Mouse (Mus musculus): ENCODE measurements at regions not wholly inside any gene's neighbourhood (a gene's known extent, or its start where the extent isn't known, plus 50 kb on each side); places are given as distances from the start of the nearest gene placed in this dataset.

DNA sequence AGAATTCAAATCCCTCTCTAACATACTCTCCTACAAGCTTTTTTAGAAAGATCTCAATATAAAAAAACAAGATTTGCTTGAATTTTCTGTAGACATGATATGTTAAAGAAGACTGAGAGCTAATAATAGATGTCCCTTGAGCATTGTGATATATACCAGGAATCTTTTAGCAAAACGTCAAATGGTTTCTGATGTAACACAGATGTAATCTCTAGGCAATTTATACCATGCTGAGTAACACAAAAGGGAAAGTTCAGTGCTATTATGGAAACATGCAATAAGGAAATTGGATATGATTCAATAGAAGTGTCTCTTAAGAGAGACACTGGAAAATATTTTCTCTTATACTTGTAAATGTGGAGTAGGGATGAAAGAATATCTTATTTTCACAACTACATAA is 434.8 kb upstream of the Fsip2 start:
- no peak overlapping the region for H3K4me2 ChIP-seq
- H3K27ac ChIP-seq (replicated peaks): no peak overlapping the region
- H3K9ac ChIP-seq: no peak overlapping the region
- H3K4me1 ChIP-seq (replicated peaks): no peaks in the 10 kb centered on the region
- H3K9me3 ChIP-seq: no peaks in the 10 kb centered on the region
- no peak for ATAC-seq (ENCODE audit: low FRiP score, low read depth)
- H3K4me3 ChIP-seq: no peak overlapping the region
- no peaks in the 10 kb centered on the region for H3K27me3 ChIP-seq
- no peaks in the 10 kb centered on the region for H3K36me3 ChIP-seq
- WGBS: 11% methylated on average over 1 of the region's 1 CpGs

DNA sequence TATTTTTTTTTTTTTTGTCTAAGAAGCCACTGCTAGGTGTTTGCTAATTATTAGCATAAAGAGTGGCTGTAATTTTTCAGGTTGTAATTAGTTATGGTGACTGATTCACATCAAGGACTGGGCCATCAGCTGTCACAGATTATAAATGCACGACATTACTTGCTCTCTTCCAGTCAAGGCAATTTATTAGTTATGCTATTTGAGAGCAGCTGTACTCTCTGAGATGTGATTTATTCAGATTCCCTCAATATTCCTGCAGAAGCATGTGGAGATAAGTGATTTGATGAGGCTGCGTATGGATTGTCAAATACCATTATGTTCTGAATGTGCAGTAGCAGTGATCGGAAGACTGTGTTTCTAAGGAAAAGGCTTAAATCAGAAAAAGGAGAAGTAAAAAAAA is 428.3 kb upstream of the Fsip2 start:
- H3K4me3 ChIP-seq: no peak overlapping the region
- H3K4me2 ChIP-seq: no peak overlapping the region
- no peaks in the 10 kb centered on the region for H3K27me3 ChIP-seq
- H3K36me3 ChIP-seq: no peaks in the 10 kb centered on the region
- no peaks in the 10 kb centered on the region for H3K9me3 ChIP-seq
- no peak overlapping the region for H3K9ac ChIP-seq
- ATAC-seq (ENCODE audit: low FRiP score, low read depth): 0 out of 2 replicates have a peak, but pooled peaks have one; percentile 48
- 50% methylated on average over 3 of the region's 3 CpGs for WGBS
- H3K4me1 ChIP-seq (replicated peaks): no peaks in the 10 kb centered on the region
- no peak overlapping the region for H3K27ac ChIP-seq (replicated peaks)

DNA sequence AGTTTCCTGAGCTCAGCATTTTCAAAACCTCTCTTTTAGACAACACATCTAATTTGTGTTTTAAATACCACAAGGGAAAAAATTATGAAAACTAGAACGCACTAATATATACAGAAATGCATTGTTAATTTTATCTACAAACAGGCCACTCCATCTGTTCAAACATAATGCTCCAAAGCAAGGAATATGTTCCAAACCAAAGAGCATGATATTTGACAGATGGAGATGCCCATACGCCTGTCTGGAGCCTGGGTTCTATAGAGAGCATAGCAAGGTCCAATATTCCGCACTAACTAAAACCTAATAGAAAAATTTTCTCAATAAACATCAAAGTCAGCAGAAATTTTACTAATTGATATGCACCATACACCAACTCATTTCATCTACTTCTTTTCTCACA is 423.5 kb upstream of the Fsip2 start:
- no peaks in the 10 kb centered on the region for H3K4me1 ChIP-seq (replicated peaks)
- no peaks in the 10 kb centered on the region for H3K27me3 ChIP-seq
- no peak overlapping the region for H3K4me2 ChIP-seq
- H3K27ac ChIP-seq (replicated peaks): no peak overlapping the region
- H3K36me3 ChIP-seq: no peaks in the 10 kb centered on the region
- H3K9me3 ChIP-seq: no peaks in the 10 kb centered on the region
- no peak for ATAC-seq (ENCODE audit: low FRiP score, low read depth)
- no peak overlapping the region for H3K4me3 ChIP-seq
- 74% methylated on average over 3 of the region's 3 CpGs for whole genome bisulfite sequencing
- no peak overlapping the region for H3K9ac ChIP-seq

DNA sequence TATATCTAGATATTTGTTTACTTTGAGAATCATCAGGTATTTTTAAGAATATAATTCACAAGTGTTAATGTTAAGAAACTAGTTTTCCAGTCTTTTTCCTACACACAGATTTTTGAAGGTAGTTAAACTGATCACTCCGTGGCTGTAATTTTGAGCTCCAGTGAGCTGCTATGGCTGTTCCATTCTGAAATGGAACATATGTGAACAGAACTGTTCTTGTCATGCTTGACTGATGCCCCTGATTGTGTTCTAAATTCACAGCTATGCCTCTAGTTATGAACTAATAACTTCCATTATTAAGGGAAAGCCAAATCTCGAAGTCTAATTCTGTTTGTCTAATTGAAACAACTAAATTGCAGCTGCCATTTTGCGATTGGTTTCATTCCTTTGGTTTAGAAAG is 404.5 kb upstream of the Fsip2 start:
- H3K27me3 ChIP-seq: no peaks in the 10 kb centered on the region
- no peaks in the 10 kb centered on the region for H3K36me3 ChIP-seq
- no peak overlapping the region for H3K4me3 ChIP-seq
- WGBS: 55% methylated on average over 3 of the region's 3 CpGs
- no peak overlapping the region for H3K4me2 ChIP-seq
- no peaks in the 10 kb centered on the region for H3K9me3 ChIP-seq
- no peaks in the 10 kb centered on the region for H3K4me1 ChIP-seq (replicated peaks)
- ATAC-seq (ENCODE audit: low FRiP score, low read depth): no peak
- H3K27ac ChIP-seq (replicated peaks): no peak overlapping the region
- H3K9ac ChIP-seq: no peak overlapping the region

DNA sequence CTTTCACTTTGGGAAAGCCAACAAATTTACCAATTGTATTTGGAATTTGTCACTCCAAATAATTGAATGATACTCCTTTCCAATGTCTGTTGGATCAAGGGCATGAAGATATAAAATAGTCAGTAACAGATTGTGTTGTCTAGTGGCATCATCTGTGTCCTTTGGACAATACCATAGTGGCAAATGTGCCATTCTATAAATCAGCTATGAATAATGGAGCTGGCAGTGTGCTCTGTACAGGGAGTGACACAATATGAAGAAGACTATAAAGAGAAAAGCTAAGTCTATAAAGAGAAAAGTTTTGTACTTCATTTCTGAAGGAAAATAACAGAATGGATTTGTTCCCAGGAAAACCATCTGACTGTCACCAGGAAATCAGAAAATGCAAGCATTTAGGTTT is 402.8 kb upstream of the Fsip2 start:
- no peaks in the 10 kb centered on the region for H3K27me3 ChIP-seq
- no peaks in the 10 kb centered on the region for H3K36me3 ChIP-seq
- no peaks in the 10 kb centered on the region for H3K9me3 ChIP-seq
- H3K4me3 ChIP-seq: no peak overlapping the region
- H3K27ac ChIP-seq (replicated peaks): no peak overlapping the region
- no peak overlapping the region for H3K4me2 ChIP-seq
- H3K4me1 ChIP-seq (replicated peaks): no peaks in the 10 kb centered on the region
- no peak overlapping the region for H3K9ac ChIP-seq
- no peak for ATAC-seq (ENCODE audit: low FRiP score, low read depth)

DNA sequence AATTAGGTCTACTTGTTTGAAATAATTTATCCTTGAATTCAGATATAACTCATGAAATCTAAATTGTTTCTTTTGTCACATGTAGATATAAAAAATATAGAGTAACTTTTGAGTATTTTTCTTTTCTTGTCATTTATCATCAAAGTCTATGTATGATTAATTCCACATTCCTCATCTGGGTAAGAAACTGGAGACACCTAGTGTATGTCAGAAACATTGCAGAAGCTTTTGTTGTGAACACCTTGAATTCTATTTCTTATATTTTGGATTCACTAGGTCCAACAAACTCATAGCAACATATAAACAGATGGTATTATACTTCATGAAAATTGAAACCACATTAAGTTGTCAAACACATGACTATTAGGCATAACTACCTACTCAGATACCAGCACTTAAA is 373.1 kb upstream of the Fsip2 start:
- no peak overlapping the region for H3K27ac ChIP-seq (replicated peaks)
- no peaks in the 10 kb centered on the region for H3K36me3 ChIP-seq
- no peaks in the 10 kb centered on the region for H3K9me3 ChIP-seq
- H3K4me2 ChIP-seq: no peak overlapping the region
- ATAC-seq (ENCODE audit: low FRiP score, low read depth): no peak
- H3K4me1 ChIP-seq (replicated peaks): no peaks in the 10 kb centered on the region
- H3K9ac ChIP-seq: no peak overlapping the region
- no peak overlapping the region for H3K4me3 ChIP-seq
- H3K27me3 ChIP-seq: no peaks in the 10 kb centered on the region

DNA sequence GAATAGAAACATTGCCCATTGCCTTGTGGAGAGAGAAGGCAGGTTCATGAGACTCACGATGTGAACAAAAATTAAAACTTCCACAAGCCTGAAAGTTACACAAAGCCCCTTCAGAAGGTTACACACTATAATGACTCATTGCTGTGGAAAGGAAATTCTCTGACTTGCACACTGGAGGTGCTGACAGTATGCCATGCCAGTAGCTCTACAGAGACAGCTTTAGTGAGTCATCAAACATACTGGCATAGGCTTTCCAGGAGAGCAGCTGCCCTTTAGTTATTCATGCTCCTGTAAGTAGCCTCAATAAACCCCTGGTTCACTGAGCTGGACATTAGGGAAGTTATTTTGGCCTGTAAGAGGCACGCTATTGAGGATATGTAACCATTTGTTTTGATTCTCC is 371.3 kb upstream of the Fsip2 start:
- Histone ChIP-seq H3K27ac (replicated peaks) (no peak overlapping the region), H3K9ac (no peak overlapping the region), H3K9me3 (no peaks in the 10 kb centered on the region), H3K4me2 (no peak overlapping the region), H3K27me3 (no peaks in the 10 kb centered on the region), H3K4me3 (no peak overlapping the region), H3K36me3 (no peaks in the 10 kb centered on the region), H3K4me1 (replicated peaks) (no peaks in the 10 kb centered on the region)
- no peak for ATAC-seq (ENCODE audit: low FRiP score, low read depth)
- 85% methylated on average over 2 of the region's 2 CpGs for WGBS

DNA sequence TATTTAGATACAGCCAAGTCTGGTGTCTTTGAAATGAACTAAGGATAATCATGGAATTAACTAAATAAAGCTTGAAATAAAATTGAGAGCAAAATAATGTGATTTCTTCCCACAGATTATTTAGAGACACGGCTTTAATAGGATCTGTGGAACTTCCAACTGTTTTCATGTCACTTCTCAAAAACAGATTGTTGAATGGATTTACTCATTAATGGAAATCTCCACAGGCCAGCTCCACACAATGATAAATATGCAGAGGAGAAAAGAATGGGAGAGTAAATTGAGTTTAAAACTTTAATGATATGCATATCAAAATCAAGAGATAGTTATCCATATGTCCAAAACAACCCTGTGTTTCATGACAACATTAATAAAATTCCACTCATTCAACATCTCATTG is 369.6 kb upstream of the Fsip2 start:
- no peak overlapping the region for H3K4me3 ChIP-seq

DNA sequence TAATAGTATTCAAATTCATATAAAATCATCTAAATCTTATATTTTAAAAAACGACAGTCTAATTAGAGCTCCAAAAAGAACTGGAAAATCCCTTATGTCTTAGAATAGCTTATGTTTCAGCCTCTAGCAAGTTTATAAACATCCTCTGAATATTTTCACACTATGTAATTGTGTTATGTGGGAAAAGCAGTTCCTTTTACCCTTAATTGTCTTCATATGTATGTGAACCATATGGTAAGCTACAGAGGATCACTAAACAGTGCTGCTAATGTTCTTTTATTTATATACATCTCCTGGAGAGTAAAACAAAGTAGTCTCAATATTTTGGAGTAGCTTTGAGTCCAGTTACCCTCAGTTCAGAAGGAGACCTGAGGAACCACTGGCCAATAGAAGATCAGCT is 363.8 kb upstream of the Fsip2 start:
- H3K4me2 ChIP-seq: no peak overlapping the region
- no peaks in the 10 kb centered on the region for H3K4me1 ChIP-seq (replicated peaks)
- no peak for ATAC-seq (ENCODE audit: low FRiP score, low read depth)
- no peak overlapping the region for H3K9ac ChIP-seq
- H3K27ac ChIP-seq (replicated peaks): no peak overlapping the region
- 87% methylated on average over 1 of the region's 1 CpGs for WGBS
- no peak overlapping the region for H3K4me3 ChIP-seq
- H3K9me3 ChIP-seq: no peaks in the 10 kb centered on the region
- no peaks in the 10 kb centered on the region for H3K27me3 ChIP-seq
- no peaks in the 10 kb centered on the region for H3K36me3 ChIP-seq

More for the DNA sequence above, 369.6 kb upstream of the Fsip2 start:
- Histone ChIP-seq H3K27ac (replicated peaks) (no peak overlapping the region), H3K4me1 (replicated peaks) (no peaks in the 10 kb centered on the region), H3K9me3 (no peaks in the 10 kb centered on the region), H3K9ac (no peak overlapping the region), H3K4me2 (no peak overlapping the region), H3K27me3 (no peaks in the 10 kb centered on the region), H3K36me3 (no peaks in the 10 kb centered on the region)
- ATAC-seq (ENCODE audit: low FRiP score, low read depth): no peak
- 62% methylated on average over 1 of the region's 1 CpGs for WGBS

DNA sequence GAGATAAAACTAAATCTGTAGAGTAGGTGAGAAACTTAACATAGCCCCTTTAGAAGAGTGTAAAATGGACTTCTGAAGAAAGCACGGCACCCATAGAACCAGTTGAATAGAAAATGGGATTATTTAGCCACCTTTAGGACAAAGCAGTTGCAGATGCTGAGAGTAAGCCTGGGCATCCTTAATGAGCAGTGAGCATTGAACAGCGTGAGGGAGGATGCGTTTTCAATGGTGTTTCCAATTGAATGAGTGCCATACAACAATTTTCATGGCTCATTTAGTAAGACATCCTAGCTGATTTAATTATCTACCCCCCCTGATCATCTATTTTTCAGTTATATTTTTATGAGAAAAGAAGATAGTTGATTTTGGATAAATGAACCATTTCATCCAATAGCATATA is 327.2 kb upstream of the Fsip2 start:
- H3K27me3 ChIP-seq: no peaks in the 10 kb centered on the region
- WGBS: 28% methylated on average over 3 of the region's 3 CpGs
- H3K9me3 ChIP-seq: no peaks in the 10 kb centered on the region
- H3K4me3 ChIP-seq: no peak overlapping the region
- no peaks in the 10 kb centered on the region for H3K4me1 ChIP-seq (replicated peaks)
- H3K27ac ChIP-seq (replicated peaks): no peak overlapping the region
- no peak for ATAC-seq (ENCODE audit: low FRiP score, low read depth)
- no peaks in the 10 kb centered on the region for H3K36me3 ChIP-seq
- no peak overlapping the region for H3K4me2 ChIP-seq
- H3K9ac ChIP-seq: no peak overlapping the region

DNA sequence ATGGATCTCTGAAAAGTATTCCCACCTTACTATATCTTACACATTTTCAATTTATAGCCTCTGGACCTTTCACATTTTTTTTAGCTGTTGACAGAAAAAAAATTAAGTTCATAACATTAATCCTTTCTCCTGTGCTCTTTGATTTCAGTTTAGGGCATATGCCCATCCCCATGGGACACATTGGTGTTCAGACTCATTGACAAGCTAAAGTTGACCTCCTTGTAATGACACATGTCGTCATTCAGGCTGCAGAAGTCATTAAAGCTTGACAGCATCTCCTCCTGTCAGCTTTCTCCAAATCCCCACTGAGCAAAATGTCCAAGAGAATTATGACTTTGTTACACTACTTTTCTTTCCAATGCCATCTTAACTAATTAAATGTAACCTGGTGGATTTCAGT is 322.9 kb upstream of the Fsip2 start:
- H3K27ac ChIP-seq (replicated peaks): no peak overlapping the region
- ATAC-seq (ENCODE audit: low FRiP score, low read depth): no peak
- H3K4me1 ChIP-seq (replicated peaks): no peaks in the 10 kb centered on the region
- H3K9ac ChIP-seq: no peak overlapping the region
- no peak overlapping the region for H3K4me2 ChIP-seq
- H3K27me3 ChIP-seq: no peaks in the 10 kb centered on the region
- H3K9me3 ChIP-seq: no peaks in the 10 kb centered on the region
- no peaks in the 10 kb centered on the region for H3K36me3 ChIP-seq
- no peak overlapping the region for H3K4me3 ChIP-seq
- 41% methylated on average over 1 of the region's 1 CpGs for WGBS

DNA sequence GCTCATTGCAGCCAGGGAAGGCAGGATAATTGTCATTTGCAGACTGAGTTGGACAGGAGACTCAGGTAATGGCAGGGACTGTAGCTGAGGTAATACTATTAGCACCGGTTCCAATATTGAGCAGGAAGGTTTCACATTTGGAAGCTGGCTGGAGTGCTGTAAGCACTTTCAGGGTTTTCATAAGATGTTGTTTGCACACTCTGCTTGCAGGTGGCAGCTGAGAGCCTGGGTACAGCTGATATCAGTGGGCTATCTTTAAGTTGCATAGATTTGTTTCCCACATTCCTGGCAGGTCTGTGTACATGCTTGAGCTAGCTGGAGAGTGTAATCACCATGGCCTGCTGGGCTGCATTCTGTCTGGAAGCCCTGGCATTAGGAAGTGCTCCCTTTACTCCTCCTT is 299.0 kb upstream of the Fsip2 start:
- 71% methylated on average over 1 of the region's 1 CpGs for WGBS
- Histone ChIP-seq H3K27ac (replicated peaks) (no peak overlapping the region), H3K4me2 (no peak overlapping the region), H3K4me3 (no peak overlapping the region), H3K9me3 (no peaks in the 10 kb centered on the region), H3K36me3 (no peaks in the 10 kb centered on the region), H3K27me3 (no peaks in the 10 kb centered on the region), H3K4me1 (replicated peaks) (no peaks in the 10 kb centered on the region), H3K9ac (no peak overlapping the region)
- no peak for ATAC-seq (ENCODE audit: low FRiP score, low read depth)
